Mouse (Mus musculus): ENCODE data around the gene Lyg1.
"Not testable (repeated sequence)": the region's sequence is repeated elsewhere in the genome, so short reads cannot be mapped to it uniquely, and the experiment has no call there.

Lyg1 gene

GRCm38 (mm10) chr1:37957659-37958058, at the start of gene Lyg1:
Lyg1 (minus strand) TSS chr1:37957759.
- no peak for DNase-seq (ENCODE audit: low spot score in 2 of 2)

DNA sequence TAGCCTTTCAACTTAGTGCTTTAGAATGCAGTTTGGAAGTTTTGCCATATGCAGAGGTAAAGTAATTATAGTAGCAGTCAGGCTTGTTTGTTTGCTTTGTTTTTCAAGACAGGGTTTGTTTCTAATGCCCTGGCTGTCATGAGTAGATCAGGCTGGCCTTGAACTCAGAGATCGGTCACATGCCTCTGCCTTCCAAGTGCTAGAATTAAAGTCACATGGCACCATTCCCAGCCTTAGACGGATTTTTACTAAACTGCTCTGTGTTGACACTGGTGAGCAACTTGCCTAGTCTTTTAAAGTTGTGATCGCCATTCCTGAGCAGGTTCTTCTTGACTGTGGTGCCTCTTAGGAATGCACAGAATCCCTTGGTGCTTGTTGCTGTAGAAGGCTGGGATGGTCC, 49.2 kb upstream of the Lyg1 start:
- DNase-seq (ENCODE audit: low spot score in 2 of 2): no peak

- DNase-seq (ENCODE audit: low spot score in 2 of 2): no peak
Observed at GRCm38 (mm10) chr1:38003046-38003445, 45.5 kb upstream of the Lyg1 start.

DNA sequence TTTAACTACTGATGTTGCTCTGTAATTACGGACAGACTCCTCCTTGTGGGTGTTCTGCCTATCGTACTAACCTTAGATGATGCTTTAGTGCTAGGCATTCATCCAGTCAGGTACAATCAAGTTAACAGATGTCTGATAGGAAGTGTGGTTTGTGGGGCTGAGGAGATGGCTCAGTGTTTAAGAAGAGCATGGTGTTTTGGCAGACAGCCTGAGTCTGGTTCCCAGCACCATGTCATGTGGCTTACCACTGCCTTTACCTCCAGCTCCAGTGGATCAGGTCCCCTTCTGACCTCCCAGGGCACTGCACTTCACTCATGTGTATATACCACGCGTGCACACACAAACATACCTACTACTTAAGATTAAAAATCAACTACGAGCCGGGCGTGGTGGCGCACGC, 44.4 kb upstream of the Lyg1 start:
- no peak for DNase-seq (ENCODE audit: low spot score in 2 of 2)

DNA sequence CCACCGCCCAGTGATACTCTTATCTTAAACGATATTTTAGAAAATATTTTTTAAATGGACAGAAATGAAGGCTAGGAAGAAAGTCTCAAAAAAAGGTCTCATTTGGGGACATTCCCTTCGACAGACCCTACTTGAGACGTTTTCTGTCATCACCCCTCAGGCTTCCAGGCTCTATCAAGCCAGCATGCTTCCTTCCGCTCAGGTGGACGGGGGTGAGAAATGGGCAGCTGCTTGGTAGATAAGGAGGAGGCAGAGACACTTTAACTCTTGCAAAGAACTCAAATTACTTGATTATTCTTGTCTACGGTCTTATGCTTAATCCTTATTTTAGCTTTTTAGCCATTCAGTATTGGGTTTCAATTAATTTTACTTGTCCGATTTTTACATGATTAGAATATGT, 43.3 kb upstream of the Lyg1 start:
- no peak for DNase-seq (ENCODE audit: low spot score in 2 of 2)

DNA sequence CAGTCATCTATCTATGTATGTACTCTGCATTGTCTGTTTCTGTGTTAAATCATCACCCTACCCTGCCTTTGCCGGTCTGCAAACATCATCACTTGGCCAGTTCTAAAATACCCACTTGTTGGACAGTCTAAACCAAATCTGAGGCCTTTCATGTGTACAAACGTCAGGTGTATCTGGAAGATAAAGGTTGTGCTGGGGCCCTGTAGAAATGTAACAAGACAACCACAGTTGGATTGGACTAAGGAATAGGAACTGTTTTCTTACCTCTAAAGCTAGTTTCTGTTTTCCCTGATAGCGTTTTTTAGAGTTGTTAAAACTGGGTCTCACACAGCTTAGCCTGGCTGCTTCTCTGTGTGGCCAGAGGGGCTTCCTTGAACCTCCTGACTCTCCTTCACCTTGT, 42.0 kb upstream of the Lyg1 start:
- no peak for DNase-seq (ENCODE audit: low spot score in 2 of 2)

GRCm38 (mm10) chr1:37998371-37999199, 41.0 kb upstream of the Lyg1 start:
- no peak for DNase-seq (ENCODE audit: low spot score in 2 of 2)

GRCm38 (mm10) chr1:37997867-37998266, 40.3 kb upstream of the Lyg1 start, which contains the start of the genes Txndc9 and Eif5b:
Txndc9 (minus strand) TSS chr1:37997893.
Eif5b (plus strand) TSS chr1:37998010.
- DNase-seq (ENCODE audit: low spot score in 2 of 2): peak; percentile 91 to 93

GRCm38 (mm10) chr1:37996877-37997484, 39.4 kb upstream of the Lyg1 start:
- peak; percentile 88 to 95 for DNase-seq (ENCODE audit: low spot score in 2 of 2)

DNA sequence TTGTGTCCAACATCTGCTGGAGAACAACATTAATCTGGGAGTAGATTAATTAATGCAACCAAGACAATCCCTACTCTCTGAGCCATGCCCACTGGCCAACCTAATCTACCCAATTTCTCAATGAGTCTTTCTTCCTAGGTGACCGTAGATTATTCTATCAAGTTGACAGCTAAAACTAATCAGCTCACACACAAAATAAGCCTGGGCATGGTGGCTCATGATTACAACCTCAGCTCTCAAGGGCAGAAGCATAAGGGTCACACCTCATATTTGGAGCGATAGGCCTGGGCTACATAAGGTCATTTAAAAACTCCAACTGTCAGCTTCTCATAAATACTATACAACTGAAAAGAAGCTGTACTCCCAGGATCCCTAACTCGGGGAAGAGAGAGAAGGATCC, 38.7 kb upstream of the Lyg1 start:
- DNase-seq (ENCODE audit: low spot score in 2 of 2): no peak

DNA sequence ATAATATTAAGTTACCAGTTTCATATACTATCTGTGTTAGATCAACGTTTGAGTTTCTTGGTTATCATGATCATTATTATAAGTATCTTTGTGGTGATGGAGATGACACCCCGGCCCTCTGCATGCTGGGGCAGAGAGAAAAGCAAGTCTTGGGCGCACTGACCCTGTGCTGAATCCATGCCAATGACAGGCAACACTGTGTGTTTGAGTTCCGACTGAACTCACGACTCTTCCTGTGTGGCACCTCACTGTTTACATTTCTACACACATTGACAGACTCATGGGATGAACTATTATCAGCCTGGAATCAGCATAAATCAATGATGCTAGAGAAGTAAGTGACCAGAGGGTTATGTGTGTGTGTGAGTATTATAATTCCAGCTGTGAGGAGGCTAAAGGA, 30.3 kb upstream of the Lyg1 start:
- no peak for DNase-seq (ENCODE audit: low spot score in 2 of 2)

DNA sequence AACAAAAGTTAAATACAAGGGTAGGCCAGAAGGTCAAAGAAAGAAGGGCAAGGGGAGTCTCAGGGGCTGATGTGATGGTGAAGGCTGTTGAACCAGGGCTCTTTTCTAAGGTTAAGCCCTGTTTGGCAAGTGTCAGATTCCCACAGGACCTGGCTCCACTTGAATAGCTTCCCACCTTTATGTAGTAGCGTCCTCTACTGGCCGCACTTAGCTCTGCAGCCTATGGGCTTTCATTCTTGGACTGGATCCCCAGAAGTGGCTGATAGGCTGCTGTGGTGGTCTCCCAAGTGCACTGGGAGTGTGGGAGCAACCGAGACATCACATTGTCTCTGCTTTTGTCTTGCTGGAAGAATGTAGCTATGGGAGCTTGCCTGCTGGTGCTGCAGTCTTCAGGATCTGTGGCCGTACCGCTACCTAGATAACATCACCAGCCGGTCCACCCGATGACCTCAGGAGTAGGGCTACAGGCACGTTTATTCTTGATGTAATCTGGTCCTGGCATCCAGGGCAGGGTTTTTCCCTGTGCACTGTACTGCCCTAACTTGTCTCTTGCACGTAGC, 28.3 kb upstream of the Lyg1 start:
- peak in 1 of 2 experiments; percentile 12 for DNase-seq (ENCODE audit: low spot score in 2 of 2)

DNA sequence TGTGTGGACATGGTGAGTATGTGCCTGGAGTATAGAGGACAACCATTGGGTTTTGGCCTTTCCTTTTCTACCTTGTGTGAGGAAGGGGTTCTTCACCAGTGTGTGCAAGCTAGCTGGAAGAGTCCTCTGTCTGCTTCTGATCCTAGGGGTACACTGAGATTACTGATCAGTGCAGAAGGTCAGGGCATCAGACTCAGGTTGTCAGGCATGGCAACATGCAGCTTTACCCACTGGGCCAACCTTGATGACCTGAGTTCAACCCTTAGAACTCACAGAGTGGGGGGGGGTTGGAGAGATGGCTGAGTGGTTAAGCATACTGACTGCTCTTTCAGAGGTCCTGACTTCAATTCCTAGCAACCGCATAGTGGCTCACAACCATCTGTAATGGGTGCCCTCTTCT, 26.8 kb upstream of the Lyg1 start:
- DNase-seq (ENCODE audit: low spot score in 2 of 2): no peak

DNA sequence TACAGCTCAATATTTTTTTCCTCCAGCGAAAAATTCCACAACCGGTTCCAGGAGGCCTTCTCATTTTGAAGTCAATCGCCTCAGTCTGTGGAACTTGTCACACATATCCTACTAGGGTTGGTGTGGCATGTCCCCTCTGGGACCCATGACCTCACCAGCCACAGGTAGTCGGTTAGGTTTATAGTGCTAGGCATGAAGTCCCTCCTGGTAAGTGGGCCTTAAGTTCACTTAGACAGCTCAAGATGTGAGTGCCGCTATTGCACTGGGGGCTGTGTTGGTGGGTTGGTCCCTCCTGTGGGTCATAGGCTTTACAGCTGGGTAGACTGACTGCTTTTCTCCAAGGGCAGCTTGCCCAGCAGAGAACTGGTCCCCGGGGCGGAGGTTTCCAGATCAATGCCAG, 19.7 kb upstream of the Lyg1 start:
- DNase-seq (ENCODE audit: low spot score in 2 of 2): no peak

GRCm38 (mm10) chr1:37976666-37977065, 19.1 kb upstream of the Lyg1 start:
- not testable (repeated sequence) for DNase-seq (ENCODE audit: low spot score in 2 of 2)

DNA sequence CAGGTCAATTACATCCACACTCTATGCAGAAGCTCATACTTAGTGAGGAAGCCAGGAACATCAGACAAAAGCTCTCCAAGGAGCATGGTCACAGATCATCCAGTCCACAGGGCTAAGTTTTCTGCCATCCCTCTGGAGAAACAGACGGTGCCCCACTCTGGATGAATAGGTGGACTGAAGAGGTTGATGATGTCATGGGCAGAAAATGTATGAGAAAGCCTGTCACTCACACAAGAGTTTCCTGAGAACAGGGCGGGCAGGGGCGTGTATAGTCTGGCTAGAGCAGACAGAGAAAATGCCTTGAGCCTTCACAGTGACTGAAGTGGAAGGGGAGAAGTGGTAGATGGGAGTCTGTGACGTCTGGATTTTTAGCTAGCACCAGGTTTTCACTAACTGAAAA, 14.0 kb upstream of the Lyg1 start:
- no peak for DNase-seq (ENCODE audit: low spot score in 2 of 2)

- DNase-seq (ENCODE audit: low spot score in 2 of 2): no peak
Observed at GRCm38 (mm10) chr1:37968746-37969145, 11.2 kb upstream of the Lyg1 start.

- DNase-seq (ENCODE audit: low spot score in 2 of 2): no peak
Observed at GRCm38 (mm10) chr1:37965571-37965970, 8.0 kb upstream of the Lyg1 start.

DNA sequence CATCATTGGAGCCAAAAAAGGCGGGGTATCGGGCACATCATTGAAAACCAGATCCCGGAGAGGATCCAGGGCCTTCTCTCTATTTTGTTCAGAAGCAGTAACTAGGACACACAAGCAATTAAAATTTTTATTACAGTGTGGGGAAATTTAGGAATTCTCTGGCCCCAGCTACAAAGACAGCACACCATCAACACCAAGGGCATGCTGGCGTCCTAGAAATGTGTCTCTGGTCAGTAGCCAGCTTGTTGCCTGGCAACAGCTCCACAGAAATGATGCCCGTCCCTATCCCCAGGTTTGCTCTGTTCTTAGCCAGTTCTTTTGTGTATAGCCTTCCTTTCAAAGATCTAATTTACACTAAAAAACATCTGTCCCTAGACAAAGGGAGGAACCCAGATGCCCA, 1.9 kb upstream of the Lyg1 start:
- no peak for DNase-seq (ENCODE audit: low spot score in 2 of 2)

DNA sequence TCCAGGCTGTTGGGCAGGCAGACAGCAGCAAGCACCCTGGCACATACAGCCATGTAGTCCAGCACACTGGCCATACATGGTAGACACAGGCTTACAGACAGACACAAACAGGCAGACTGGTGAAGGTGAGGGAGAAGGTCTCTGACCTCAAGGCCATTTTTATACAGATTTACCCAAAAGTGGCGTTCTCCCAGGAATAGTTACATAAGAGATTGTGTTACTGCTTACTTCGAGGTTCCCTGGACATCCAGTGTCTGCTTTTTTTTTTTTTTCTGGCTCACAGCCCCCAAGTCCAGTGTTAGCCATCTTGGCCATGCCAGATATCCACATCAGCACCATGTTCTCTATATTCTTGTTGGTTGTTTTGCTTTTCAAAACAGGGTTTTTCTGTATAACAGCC, 957 bp upstream of the Lyg1 start:
- DNase-seq (ENCODE audit: low spot score in 2 of 2): no peak

DNA sequence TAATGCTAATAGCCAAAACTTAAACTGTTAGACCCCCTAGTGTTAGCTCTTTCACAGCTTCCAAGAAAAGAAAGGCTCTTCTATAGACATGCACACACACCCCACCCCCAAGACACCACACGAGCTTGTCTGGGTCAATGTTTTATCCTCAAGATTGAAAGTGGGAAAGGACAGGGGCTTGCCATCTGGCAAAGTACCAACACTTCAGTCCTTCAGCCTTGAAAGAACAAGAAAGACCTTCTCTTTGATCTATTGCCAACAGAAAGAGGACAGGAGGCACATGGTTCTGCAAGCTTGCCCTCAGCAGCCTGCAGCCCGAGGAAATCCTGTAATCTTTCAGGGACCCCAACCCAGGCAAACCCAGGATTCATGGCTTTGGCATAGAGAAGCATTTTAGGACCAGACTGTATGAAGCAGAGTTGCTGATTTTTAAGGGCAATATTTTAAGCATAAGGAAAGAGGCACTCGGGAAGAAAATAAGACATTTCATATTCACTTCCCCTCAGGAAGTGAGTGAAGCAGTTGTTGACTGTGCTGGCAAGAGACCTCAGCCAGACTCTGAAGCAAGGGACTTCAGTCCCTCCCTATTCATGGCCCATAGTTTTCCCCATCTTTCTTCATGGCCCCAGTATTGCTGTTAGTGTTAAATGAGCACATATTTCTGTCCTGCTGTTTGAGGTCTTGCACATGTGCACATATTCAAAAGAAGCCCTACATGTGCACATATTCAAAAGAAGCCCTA, 698 bp downstream of the Lyg1 start:
- no peak for DNase-seq (ENCODE audit: low spot score in 2 of 2)

GRCm38 (mm10) chr1:37955251-37955650, 2.3 kb downstream of the Lyg1 start:
- DNase-seq (ENCODE audit: low spot score in 2 of 2): no peak

Measured in spleen, postnatal 14 days (tissue).